Mouse (Mus musculus) ES-E14 (cell line): ENCODE measurements around the gene Mrtfb.

Experiments used
- HCFC1 ChIP-seq: IDR thresholded peaks from 2 replicates; pipeline ENCODE4 v1.6.1; 2012; ENCODE audit warnings: low read length, inconsistent platforms, borderline replicate concordance; ENCODE audit not compliant: insufficient read depth
- ZC3H11A ChIP-seq: IDR thresholded peaks from 2 replicates; pipeline ENCODE4 v1.6.1; 2012; ENCODE audit warnings: low read depth, mild to moderate bottlenecking, inconsistent platforms, low read length, borderline replicate concordance

- TF ChIP-seq HCFC1 (no peak), ZC3H11A (no peak)
Observed at GRCm38 (mm10) chr16:13464662-13465061, 208.4 kb downstream of the Mrtfb start.
